Mouse (Mus musculus) megakaryocyte, embryonic 14.5 days (primary cell): Measurements from ENCODE around the gene Ccpg1.

ENCODE experiments used
- FLI1 ChIP-seq: IDR thresholded peaks from 2 replicates; pipeline ENCODE4 v1.6.1; 2012; ENCODE audit warnings: low read length, inconsistent platforms, mixed read lengths
- GATA1 ChIP-seq: IDR thresholded peaks from 3 replicates; pipeline ENCODE4 v1.6.1; 2012; ENCODE audit warnings: mixed read lengths, low read length, inconsistent platforms, borderline replicate concordance

DNA sequence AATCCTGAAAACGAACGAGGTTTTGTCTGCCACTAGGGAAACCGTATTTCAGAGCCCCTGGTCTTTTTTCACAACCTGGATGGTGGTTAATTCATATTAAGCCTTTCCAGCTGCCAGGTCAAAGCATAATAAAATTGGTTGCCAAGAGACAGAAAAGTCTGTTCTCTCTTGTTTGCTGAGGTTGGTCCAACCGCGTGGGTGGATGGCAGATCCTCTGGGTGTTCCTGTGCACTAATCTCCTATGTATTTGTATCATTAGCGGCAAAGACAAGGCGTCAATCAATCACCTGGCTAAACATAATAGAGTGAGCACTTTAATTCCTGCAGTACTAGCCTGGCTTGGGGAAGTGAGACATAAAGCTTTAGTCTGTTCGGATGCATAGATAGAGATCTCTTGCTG, 65.4 kb downstream of the Ccpg1 start:
- TF ChIP-seq GATA1 (no peak), FLI1 (no peak)
